Mouse (Mus musculus): ENCODE data around the gene Capn15.

DNA sequence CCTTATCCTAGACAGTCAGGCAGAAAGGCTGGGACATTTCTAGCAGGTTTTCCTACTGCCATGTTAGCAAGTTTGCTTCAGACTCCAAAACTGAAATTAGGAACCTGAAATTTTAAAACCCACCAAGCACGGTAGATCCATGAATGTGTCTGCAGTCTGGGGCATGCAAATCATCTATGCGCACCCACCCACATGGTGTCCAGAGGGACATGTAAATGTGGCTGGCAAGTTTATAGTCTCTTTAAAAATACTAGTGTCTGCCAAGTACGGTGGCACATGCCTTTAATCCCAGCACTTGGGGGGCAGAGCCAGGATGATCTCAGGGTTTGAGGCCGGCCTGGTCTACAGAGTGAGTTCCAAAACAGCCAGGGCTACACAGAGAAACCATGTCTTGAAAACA is 42.7 kb upstream of the Capn15 start:
- TF ChIP-seq CTCF (conservative IDR thresholded peaks at IDR 0.05; ENCODE audit: low read length), result no peak
- no peak for TF ChIP-seq NANOG (IDR thresholded peaks at IDR 0.05; ENCODE audit: borderline replicate concordance, low read length)
- no peak for TF ChIP-seq POU5F1 (IDR thresholded peaks at IDR 0.05; ENCODE audit: borderline replicate concordance, low read length)

All from E14TG2a.4 (cell line).